Mouse (Mus musculus): ENCODE measurements around the gene Cyp2f2.
A peak's percentile ranks its signal among the peaks of the same experiment; 100 is the strongest.

Gene Cyp2f2

DNA sequence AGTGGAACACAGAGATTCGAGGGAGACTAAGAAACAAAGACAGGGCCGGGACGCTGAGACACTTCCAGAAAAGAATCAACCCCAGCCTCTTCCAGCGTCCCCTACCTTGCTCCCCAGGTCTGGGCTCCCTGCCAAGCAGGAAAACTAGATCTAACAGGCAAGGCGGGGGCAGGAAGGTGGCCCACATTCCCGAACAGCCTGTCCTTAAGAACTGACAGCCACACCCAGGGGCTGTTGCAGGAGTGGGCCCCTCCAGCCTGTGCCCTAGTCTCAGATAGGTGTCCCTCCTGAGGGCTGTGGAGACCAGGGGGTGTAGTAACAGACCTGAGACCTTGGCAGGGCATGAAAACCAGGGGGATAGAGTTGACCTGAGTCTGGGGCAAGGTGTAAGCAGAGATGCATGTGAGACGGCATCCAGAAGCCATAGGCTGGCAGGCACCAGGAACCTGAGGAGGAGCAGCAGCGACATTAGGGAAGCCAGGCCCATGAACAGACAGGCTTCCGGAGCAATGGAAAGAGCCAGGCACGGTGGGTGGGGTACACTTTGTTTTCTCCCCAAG, 33.6 kb downstream of the Cyp2f2 start, which contains the start of gene Cyp2t4:
TSS of gene Cyp2t4 (plus strand) at position 510 of the 560 bp plus-strand sequence.
- DNase-seq (ENCODE audit: low spot score): no peak

DNA sequence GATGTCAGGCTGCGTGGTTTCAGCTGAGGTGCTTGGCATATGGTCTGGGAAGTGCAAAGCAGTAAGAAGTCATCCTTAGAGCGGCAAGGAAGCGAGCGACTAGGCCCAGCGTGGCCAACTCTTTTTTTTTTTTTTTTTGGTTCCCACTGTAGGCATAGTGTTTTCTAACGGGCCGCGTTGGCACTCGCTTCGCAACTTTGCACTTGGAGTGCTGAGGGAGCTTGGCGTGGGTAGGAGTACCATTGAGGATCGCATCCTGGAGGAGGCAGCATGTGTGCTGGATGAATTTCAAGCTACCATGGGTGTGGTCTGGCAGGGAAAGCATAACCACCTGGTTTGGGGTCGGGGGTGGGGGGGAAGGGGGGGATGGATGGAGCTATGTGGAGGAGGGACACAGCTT, 36.3 kb downstream of the Cyp2f2 start:
- DNase-seq (ENCODE audit: low spot score): no peak

DNA sequence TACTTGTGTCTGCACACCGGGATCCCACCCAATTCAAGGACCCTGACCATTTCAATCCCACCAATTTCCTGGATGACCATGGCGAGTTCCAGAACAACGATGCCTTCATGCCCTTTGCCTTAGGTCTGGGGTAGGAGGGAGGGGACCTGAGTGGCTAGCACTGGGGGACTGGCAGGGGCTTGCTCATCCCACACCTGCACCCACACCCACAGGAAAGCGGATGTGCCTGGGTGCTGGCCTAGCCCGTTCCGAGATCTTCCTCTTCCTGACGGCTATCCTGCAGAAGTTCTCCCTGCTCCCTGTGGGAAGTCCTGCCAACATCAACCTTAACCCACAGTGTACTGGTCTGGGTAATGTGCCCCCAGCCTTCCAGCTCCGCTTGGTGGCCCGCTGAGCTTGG, 38.5 kb downstream of the Cyp2f2 start:
- no peak for DNase-seq (ENCODE audit: low spot score)

DNA sequence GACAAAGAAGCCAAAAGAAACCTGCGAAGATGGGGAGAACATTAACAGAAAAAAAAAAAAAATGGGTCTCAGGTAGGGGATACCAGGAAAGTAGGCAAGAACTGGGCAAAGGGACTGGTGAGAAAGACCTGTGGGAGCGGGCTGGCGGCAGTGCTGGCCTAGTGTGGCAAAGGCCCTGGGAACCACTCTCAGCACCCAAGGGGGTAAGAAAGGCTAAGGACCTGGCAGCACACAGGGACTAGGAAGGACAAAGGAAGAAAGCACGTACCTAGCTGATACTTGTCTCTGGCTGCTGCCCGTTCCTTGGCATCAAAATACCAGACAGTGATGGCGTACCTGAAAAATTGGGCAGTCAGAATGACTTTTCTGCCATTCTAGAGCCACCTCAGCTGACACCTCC, 39.5 kb downstream of the Cyp2f2 start:
- no peak for DNase-seq (ENCODE audit: low spot score)

DNA sequence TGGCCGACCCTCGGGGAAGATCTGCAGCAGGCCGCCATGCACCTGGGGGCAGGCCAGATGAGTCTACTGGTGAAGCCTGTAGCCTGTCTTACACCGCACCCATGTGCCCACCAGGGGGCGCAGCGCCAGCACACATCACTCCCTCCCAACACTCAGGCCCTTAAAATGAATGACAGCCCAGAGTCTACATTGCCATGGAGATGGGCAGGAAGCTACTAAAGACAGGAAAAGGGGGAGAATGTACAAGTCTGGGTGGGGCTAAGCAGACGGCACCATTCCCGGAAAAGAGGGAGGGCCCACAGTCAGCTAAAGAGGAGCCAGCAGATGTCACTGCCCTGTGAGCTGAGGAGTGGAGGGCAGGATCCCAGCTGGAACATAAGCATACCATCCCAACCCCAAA, 40.2 kb downstream of the Cyp2f2 start:
- peak; percentile 68 for DNase-seq (ENCODE audit: low spot score)

DNA sequence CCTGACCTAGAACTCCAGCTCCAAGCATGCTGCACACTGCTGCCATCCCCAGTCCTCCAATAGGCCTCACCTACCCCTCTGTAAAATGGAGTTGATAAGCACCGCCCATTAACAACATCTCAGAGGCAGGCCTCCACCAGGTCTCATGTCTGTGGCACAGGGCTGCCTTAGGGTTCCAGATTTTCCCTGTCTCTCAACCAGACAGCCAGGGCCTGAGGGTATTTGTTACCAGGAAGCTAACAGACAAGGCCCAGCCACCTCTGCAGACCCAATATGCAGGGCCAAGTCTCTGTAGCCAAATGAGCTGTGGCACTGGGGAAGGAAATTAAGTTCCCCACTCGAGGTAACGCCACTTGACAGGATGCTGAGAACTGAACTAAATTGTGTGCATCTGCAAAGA, 41.2 kb downstream of the Cyp2f2 start:
- no peak for DNase-seq (ENCODE audit: low spot score)

DNA sequence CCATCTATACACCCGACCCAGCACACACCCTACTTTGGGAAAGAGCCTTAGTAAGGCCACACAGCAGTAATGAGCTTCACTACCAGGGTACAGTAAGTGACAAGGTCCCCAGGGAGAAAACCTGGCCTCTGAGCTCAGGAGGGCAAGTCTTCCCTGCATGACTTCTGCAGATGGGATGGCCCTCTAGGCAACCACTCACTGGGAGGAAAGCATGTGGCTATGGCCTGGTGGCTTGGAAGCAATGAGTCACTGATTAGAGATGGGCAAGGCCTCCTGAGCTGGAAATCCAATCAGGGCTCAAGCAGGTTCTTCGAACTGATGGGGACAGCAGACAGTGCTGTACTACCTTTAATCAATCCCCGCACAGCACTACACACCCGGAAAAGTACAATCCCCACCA, 42.0 kb downstream of the Cyp2f2 start:
- no peak for DNase-seq (ENCODE audit: low spot score)

DNA sequence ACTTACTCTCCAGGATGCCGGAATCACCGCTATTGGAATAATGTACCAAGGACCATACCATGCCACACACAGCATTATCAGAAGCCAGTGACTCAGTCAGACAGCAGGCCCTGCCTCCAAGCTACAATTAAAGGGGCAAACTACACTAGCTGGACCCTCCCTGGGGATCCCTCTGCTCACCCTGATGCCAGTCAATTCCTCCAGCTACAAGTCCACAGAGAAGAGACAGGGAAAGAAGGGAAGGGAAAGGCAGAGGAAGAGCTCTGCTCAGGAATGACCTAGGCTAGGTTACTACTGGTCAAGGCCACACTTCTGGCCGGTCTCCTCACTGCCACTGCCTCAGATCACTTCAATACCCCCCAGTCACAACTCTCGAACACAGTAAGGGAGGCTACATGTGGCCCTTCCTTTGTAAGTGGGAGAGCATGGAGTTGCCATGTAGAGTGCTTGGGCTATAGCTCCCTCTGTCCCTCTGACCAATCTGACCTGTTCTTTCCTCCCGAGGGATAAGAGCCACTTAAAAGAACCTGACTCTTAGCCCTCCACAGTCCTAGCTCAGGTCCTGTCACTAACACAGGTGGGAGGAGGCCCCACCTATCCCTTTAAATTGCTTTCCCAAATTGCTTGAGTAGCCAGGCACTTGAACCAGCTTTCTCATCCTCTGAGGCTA, 43.2 kb downstream of the Cyp2f2 start:
- DNase-seq (ENCODE audit: low spot score): no peak

DNA sequence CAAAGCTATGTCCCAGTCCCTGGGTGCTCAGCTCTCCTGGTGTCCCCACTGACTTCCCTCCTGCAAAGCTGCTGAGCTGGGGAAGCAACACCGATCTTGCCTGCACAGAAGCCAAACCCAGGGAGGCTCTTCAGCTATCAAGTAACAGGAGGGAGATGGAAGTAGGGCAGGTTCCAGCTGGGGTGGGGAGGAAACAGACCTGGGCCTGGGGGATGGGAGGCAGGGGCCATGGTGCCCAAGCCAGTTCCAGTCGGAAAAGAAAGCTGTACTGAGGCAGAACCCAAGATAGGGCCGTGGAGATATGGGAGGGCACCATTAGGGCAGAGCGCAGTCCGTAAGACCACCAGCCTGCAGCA, 43.7 kb downstream of the Cyp2f2 start:
- DNase-seq (ENCODE audit: low spot score): no peak

DNA sequence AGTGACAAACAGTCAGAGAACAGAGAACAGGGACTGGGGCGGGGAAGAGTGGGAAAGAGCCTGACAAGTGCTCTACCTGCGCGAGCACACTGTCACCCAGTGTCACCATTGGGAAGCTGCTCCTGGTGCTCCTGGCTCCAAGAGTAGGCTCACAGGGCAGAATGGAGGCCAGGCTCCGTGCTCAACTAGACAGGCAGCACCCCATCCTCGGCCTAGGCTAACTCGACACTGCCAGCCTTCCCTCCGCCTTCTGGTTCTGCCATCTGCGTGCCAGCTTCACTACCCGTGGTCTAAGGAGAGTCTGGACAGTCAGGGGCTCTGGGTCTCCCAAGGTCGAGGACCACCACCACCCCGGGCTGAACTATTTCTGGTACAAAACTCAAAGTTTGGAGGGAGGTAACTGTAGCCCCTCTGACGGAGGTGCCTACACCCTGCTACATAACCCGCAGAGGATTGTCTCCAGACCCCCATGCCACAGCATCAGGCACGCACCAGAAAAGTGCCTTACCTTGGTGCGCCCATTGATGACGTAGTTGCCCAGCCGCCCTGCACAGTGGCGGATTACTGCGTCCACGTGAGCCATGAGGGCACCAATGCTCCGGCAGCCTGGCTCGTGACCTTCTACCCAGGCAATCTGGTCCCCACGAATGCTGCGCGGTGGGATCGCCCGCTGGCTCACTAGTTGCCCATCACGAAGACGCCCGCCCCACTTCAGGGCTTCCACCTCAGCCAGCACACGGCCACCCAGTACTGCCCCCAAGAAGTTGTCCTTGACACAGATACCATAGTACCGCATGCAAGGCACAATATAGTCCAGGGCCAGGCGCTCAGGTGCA, 44.6 kb downstream of the Cyp2f2 start:
- no peak for DNase-seq (ENCODE audit: low spot score)

DNA sequence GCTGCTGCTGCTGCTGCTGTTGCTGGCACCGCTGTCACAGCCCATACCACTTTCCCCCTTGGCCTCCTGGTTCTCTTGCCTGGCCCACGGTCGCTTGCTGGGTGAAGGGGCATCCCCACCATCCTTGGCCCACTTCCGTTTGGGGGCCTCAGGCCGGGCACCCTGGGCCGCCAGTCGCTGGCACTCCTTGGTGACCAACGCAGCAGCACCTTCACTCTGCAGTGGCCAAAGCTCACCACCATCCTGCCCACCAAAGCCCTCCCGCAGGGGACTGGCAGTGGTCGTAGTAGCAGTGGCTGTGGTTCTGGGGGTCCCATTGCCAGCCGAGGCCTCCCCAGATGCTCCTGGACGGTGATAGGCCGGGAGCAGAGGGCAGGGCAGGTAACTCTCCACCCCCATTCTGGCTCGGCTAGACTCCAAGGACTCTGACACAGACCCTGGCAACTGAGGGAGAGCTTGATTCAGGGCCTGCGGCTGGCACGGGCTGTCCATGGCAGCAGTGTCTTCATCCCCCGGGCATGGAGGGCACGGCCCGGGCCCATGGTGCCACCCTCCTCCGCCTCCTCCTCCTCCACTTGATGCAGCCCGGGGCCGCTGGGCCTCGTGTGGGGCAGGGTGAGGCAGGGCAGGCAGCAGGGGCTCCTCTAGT, 45.4 kb downstream of the Cyp2f2 start:
- peak; percentile 68 for DNase-seq (ENCODE audit: low spot score)

DNA sequence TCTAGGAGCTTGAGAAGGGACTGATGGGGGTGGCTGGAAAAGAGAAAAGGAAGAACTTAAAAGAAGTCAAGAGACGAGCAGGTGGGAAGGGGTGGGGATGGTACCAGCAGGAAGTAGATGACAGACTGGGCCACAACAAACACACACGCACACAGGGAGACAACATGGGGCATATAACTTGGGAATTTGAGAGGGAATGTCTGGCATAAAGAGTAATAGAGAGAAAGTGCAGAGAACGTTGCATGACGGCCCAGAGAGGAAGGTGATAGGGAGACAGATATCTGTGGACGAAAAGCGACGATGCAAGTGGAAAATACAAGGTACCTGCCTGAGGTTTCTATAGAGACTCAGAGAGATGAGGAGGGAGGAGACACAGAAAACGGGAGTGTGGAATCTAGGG, 46.0 kb downstream of the Cyp2f2 start:
- no peak for DNase-seq (ENCODE audit: low spot score)

DNA sequence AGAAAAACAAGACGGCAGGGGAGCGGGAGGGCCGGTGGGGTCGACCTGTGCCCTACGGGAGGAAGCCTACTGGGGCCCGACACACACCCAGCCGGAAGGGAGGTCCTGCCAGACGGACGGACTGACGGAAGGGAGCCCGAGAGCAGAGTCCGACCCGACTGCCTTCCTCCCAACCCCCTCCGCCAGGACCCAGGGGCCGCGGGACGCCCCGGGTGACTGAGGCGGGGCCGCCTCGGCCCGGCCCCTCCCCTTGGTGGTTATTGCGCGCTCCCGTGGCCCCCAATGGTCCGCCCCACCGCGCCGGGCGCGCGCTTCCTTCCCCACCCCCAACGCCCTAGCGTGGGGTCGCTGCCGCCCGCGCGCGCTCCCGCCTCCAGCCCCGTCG, 46.5 kb downstream of the Cyp2f2 start:
- peak; percentile 89 for DNase-seq (ENCODE audit: low spot score)

DNA sequence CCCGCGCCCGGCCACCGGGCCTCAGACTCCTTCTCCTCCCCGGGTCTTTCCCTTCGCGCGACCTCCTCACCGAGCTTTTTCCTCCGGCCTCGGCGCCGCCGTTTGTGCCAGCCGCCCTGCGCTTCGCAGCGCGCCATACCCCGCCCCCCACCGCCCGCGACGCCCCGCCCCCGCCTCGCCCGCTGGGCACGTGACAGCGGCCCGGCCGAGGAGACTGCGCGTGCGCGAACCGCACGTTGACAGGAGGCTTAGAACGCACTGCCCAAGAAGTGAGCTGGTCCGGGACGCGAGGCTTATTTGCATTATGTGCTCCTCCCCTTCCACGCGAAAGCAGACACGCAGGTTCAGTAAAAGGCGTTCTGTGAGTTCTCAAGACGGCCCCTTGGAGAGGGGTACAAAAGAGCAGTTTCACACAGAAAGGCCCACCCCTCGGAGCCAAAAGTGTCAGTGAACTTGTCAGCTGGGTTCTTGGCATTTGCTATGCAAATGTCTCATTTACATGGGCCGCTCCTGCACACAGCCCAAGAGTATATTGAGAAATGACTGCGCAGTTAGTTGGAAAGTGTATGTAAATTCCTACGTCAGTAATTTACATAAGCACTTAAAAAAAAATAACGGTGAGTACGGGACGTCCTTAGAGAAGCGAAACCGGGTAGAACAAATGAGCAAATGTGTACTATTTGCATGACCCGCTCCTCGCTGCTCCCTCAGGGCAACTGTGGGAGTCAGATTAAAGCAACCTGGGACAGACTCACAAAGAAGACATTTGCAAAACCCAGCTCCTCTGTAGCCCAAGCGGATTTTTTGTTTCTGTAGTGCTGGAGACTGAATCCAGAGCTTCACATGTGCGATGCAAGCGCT, 47.1 kb downstream of the Cyp2f2 start, which contains the start of gene Egln2:
TSS of gene Egln2 (minus strand) at position 189 of the 861 bp plus-strand sequence.
- peak; percentile 95 for DNase-seq (ENCODE audit: low spot score)

DNA sequence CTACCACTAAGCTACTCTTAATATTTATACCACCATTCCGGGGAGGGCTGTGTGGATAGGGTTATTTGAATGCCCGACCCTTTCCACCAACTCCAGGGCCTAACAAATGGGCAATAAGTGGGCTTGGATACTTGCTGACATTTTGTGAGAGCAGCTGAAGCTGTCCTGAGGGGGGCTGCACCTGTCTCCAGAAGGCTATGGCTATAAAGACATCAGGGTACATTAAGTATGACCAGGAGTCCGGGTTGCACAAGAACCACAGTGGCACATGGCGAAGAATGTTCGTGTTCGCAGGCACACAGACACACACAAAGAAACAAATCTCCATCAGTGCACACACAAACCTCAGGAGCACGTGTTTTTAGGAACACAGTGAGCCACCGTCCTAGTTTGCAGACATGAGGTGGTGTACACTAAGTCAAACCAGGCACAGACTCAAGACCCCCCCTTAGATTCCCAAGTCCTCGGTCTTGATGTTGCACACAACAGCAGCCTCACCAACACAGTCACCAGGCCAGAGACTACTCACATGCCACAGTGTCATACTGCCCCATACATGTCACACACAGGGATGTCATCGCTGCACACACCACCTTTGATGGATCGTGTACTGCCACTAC, 47.9 kb downstream of the Cyp2f2 start:
- no peak for DNase-seq (ENCODE audit: low spot score)

DNA sequence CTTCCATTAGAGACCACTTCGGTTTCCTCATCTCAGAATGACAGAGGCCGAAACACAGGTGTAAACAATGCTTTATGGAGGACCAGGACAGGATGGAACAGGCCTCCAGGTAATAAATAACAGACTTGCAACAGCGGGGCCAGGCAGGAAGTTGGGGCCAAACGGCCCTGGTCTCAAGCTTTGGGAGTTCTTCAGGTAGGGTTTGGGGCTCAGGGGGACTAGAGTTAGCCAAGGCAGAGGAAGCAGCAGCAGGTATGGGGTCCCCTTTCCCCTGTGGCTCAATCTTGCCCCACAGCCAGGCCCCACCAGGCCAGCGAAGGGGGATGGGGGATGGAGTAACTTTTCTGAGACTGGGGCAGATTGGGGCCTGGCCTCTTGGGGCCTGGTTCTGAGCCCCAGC, 48.7 kb downstream of the Cyp2f2 start:
- no peak for DNase-seq (ENCODE audit: low spot score)

DNA sequence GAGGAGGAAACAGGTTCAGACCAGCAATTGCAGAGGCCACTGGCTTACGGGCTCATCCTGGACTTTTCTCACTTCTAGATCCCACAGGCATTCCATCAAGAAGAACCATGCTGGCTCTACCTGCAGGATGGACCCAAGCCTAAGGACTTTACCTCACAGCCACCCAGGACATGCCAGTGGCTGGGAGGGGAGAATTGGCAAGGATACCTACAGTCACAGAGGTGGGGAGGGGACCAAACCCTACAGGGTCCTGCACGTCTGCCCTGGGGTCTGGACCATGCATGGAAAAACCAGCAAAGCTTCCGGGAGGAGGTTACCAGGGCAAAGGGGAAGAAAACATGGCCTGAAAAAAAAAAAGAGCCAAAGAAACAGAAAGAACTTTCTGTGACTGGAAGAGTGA, 51.3 kb downstream of the Cyp2f2 start:
- no peak for DNase-seq (ENCODE audit: low spot score)

DNA sequence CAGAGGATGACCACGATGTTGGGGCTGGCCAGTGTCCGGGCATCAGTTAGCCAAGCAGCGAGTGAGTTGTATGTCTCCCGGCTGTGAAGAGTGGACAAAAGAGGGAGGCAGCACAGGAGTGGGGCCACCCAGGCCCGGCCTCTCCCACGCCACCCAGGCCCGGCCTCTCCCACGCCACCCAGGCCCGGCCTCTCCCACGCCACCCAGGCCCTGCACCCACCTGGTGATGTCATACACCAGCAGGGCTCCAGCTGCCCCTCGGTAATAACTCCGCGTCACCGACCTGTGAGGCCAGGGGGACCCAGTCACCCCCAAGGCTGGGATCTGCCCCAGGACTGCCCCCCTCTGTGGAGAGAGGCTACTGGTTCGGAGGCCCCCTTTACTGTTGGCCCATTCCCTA, 54.8 kb downstream of the Cyp2f2 start:
- peak; percentile 55 for DNase-seq (ENCODE audit: low spot score)

DNA sequence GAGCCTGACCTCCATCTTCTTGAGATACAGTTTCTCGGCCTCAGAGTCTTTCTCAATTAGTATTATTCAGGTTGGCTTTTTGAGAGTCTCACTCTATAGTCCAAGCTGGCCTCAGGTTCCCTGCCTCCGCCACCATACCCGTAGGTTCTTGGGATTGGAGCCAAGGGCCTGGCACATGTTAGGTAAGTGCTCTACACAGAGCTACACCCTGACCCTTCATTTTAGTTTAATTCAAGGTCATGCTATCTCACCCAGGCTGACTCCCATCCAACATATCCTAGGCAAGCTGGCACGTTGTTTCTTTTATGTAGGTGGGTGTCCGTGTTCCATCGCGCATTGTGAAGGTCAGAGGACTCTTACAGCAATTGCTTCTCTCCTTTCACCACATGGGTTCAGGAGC, 55.2 kb downstream of the Cyp2f2 start:
- DNase-seq (ENCODE audit: low spot score): peak; percentile 75

DNA sequence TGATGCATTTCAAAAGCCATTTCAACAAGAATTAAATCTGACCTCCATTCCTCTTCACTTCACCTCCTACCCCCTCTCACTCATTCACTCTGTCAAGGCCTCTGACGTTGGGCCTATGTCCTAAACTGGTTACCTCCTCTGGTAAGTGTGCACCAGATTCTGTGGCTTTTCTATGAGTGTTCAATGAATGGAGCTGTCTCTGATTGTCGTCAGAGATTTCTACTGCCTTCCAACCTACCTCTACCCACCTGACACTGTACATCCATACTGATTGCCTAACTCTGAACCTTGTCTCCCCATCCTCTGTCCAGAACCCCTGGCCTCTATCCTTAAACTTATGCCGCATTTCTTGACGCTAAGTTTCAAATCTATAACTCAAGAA, 58.2 kb downstream of the Cyp2f2 start:
- DNase-seq (ENCODE audit: low spot score): no peak
